Mouse (Mus musculus): ENCODE measurements around the gene Unc5b.

DNA sequence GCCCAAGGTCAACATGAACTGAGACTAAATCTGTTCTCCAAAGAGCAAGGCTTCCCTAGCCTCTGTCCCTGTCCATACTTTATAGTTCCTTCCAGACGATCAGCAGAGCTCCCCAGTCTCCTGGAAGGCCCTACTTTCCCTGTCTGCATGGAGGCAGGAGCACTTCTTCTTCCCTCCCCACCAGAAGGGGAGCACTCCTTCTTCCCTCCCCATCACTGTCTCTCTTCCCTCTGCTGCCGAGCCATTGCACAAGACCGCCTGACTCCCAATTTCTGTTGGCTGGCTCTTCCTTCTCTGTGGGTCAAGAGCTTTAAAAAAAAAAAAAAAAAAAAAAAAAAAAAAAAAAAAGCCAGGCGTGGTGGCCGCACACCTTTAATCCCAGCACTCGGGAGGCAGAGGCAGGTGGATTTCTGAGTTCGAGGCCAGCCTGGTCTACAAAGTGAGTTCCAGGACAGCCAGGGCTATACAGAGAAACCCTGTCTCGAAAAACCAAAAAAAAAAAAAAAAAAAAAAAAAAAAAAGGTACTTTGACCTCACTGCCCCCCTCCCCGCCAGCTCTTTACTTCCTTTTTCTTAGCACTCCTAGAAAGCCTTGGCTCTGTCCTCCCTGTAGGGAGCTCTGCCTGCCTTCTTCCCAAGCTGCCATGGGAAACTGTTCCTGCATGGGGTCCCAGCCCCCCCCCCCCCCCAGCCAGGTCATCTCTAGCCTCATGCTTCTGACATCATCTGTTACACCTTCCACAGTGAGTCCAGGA, 93.3 kb downstream of the Unc5b start:
- TF ChIP-seq CTCF (IDR thresholded peaks at IDR 0.05; ENCODE audit: low read depth, low read length): no peak
- TF ChIP-seq POLR2A (IDR thresholded peaks at IDR 0.05; ENCODE audit: borderline replicate concordance, low read depth, low read length): no peak

All from bone marrow macrophage, adult 2 months (primary cell).